Mouse (Mus musculus) embryonic stem cell, embryonic (primary cell): ENCODE results near the gene Dgki.

Experiments used
- CTCF ChIA-PET, 4 experiments: fragments of 300-600 bp in 2 of 4; fragments of 350-600 bp in 2 of 4; sonication (Branson Sonifier 250); formaldehyde crosslinking; loops; one replicate each; lab custom pipeline; 2022; ENCODE audit warnings: inconsistent platforms in 2 of 4; lab: Charles Lee
- POLR2A ChIA-PET, 4 experiments: fragments of 300-600 bp in 2 of 4; fragments of 350-600 bp in 2 of 4; sonication (Branson Sonifier 250); formaldehyde crosslinking; loops; one replicate each; lab custom pipeline; 2022; ENCODE audit warnings: antibody characterized with exemption in 4 of 4, inconsistent platforms in 1 of 4; lab: Charles Lee

Gene Dgki

GRCm38 (mm10) chr6:37211545-37212247 is 88.3 kb downstream of the Dgki start:
- POLR2A ChIA-PET: interaction anchor here in 3 of 4 experiments (0.7 to 1.4 kb wide), 6 partner anchors 41 to 89 kb away, joined by 3 to 9 read pairs (median 3); partner anchors contain the start of gene Dgki (in 1 of the 3)
- CTCF ChIA-PET: no interaction called here

GRCm38 (mm10) chr6:37202901-37203300 is 97.1 kb downstream of the Dgki start:
- CTCF ChIA-PET: interaction anchor here in 1 of 4 experiments (0.6 to 0.7 kb wide), 2 partner anchors 10 to 132 kb away, joined by 3 to 6 read pairs; no protein-coding TSS in a partner anchor

GRCm38 (mm10) chr6:37200840-37201239 is 99.1 kb downstream of the Dgki start:
- ChIA-PET CTCF (no interaction called here), POLR2A (interaction anchor here in 1 of 4 experiments (1.2 kb wide), 2 partner anchors 98 to 104 kb away, joined by 3 to 5 read pairs; no protein-coding TSS in a partner anchor)

More at GRCm38 (mm10) chr6:37202901-37203300, 97.1 kb downstream of the Dgki start:
- POLR2A ChIA-PET: interaction anchor here in 2 of 4 experiments (1.1 to 1.4 kb wide), 2 partner anchors 10 to 14 kb away, joined by 4 read pairs; no protein-coding TSS in a partner anchor

- ChIA-PET CTCF (no interaction called here), POLR2A (interaction anchor here in 1 of 4 experiments (1.1 kb wide), 1 partner anchor 38 kb away, joined by 4 read pairs; no protein-coding TSS in a partner anchor)
Measured at GRCm38 (mm10) chr6:37199502-37199901, 100.5 kb downstream of the Dgki start.

- POLR2A ChIA-PET: interaction anchor here in 2 of 4 experiments (0.6 to 1.0 kb wide), 3 partner anchors 12 to 1075 kb away, joined by 3 read pairs; no protein-coding TSS in a partner anchor
- CTCF ChIA-PET: no interaction called here
Measured at GRCm38 (mm10) chr6:37197745-37198144, 102.2 kb downstream of the Dgki start.

GRCm38 (mm10) chr6:37196870-37197269 is 103.1 kb downstream of the Dgki start:
- POLR2A ChIA-PET: no interaction called here
- CTCF ChIA-PET: interaction anchor here in 1 of 4 experiments (0.5 kb wide), 1 partner anchor 144 kb away, joined by 3 read pairs; no protein-coding TSS in a partner anchor

GRCm38 (mm10) chr6:37195766-37196165 is 104.2 kb downstream of the Dgki start:
- ChIA-PET CTCF (no interaction called here), POLR2A (no interaction called here)

- CTCF ChIA-PET: interaction anchor here in 1 of 4 experiments (0.6 kb wide), 1 partner anchor 1507 kb away, joined by 3 read pairs; no protein-coding TSS in a partner anchor
Measured at GRCm38 (mm10) chr6:37181961-37182360, 118.0 kb downstream of the Dgki start.

GRCm38 (mm10) chr6:37171149-37171832 is 128.7 kb downstream of the Dgki start:
- CTCF ChIA-PET: interaction anchor here in 1 of 4 experiments (0.7 kb wide), 1 partner anchor 31 kb away, joined by 3 read pairs; no protein-coding TSS in a partner anchor
- POLR2A ChIA-PET: interaction anchor here in 1 of 4 experiments (0.7 kb wide), 2 partner anchors 17 to 41 kb away, joined by 4 to 9 read pairs; no protein-coding TSS in a partner anchor

More at GRCm38 (mm10) chr6:37181961-37182360, 118.0 kb downstream of the Dgki start:
- POLR2A ChIA-PET: no interaction called here

- ChIA-PET CTCF (no interaction called here), POLR2A (no interaction called here)
Measured at GRCm38 (mm10) chr6:37158880-37159279, 141.1 kb downstream of the Dgki start.

GRCm38 (mm10) chr6:37154051-37154450 is 145.9 kb downstream of the Dgki start:
- CTCF ChIA-PET: no interaction called here
- POLR2A ChIA-PET: interaction anchor here in 1 of 4 experiments (0.5 to 1.6 kb wide), 4 partner anchors 9 to 1078 kb away, joined by 3 to 5 read pairs (median 4); no protein-coding TSS in a partner anchor

- POLR2A ChIA-PET: interaction anchor here in 2 of 4 experiments (0.7 to 1.2 kb wide), 2 partner anchors 292 to 1017 kb away, joined by 4 to 6 read pairs; partner anchors contain the start of gene Creb3l2 (in 1 of the 2)
- CTCF ChIA-PET: no interaction called here
Measured at GRCm38 (mm10) chr6:37150483-37150882, 149.5 kb downstream of the Dgki start.

GRCm38 (mm10) chr6:37150038-37150437 is 149.9 kb downstream of the Dgki start:
- CTCF ChIA-PET: no interaction called here
- POLR2A ChIA-PET: interaction anchor here in 2 of 4 experiments (0.6 to 1.2 kb wide), 5 partner anchors 29 to 1018 kb away, joined by 3 to 6 read pairs (median 3); partner anchors contain the start of gene Creb3l2 (in 1 of the 2)

GRCm38 (mm10) chr6:37149196-37149595 is 150.8 kb downstream of the Dgki start:
- CTCF ChIA-PET: no interaction called here

GRCm38 (mm10) chr6:37147431-37148022 is 152.5 kb downstream of the Dgki start:
- ChIA-PET POLR2A (interaction anchor here in 1 of 4 experiments (0.6 kb wide), 1 partner anchor 334 kb away, joined by 3 read pairs; no protein-coding TSS in a partner anchor), CTCF (no interaction called here)

More at GRCm38 (mm10) chr6:37149196-37149595, 150.8 kb downstream of the Dgki start:
- POLR2A ChIA-PET: interaction anchor here in 2 of 4 experiments (0.8 to 1.2 kb wide), 3 partner anchors 29 to 293 kb away, joined by 3 to 6 read pairs (median 3); partner anchors contain the start of gene Creb3l2 (in 1 of the 2)

GRCm38 (mm10) chr6:37143867-37144163 is 156.2 kb downstream of the Dgki start:
- ChIA-PET POLR2A (interaction anchor here in 2 of 4 experiments (0.9 to 1.6 kb wide), 2 partner anchors 10 to 16 kb away, joined by 3 to 5 read pairs; no protein-coding TSS in a partner anchor), CTCF (no interaction called here)

GRCm38 (mm10) chr6:37142991-37143866 is 156.8 kb downstream of the Dgki start:
- CTCF ChIA-PET: interaction anchor here in 2 of 4 experiments (0.5 to 0.6 kb wide), 2 partner anchors 572 to 864 kb away, joined by 3 read pairs; no protein-coding TSS in a partner anchor
- POLR2A ChIA-PET: interaction anchor here in 2 of 4 experiments (0.9 to 1.6 kb wide), 2 partner anchors 10 to 16 kb away, joined by 3 to 5 read pairs; no protein-coding TSS in a partner anchor
